Mouse (Mus musculus): ENCODE data around the gene Large2. TPM values are rescaled to one million over a fixed set of nuclear protein-coding genes. Genes with fewer than 3 reads are reported as not detected.

Gene Large2
- polyA plus RNA-seq, 1 experiment from 2014 or later: 1.5 TPM

GRCm38 (mm10) chr2:92376300-92376699 is 1.6 kb upstream of the Large2 start:
- peaks cover 23% of the 10 kb centered on the region for H3K36me3 ChIP-seq
- 87% methylated on average over 6 of the region's 6 CpGs for WGBS
- H3K4me1 ChIP-seq (replicated peaks): peaks cover 35% of the 10 kb centered on the region
- no peak overlapping the region for H3K27ac ChIP-seq (replicated peaks)
- no peaks in the 10 kb centered on the region for H3K9me3 ChIP-seq
- H3K4me2 ChIP-seq: peak overlapping the region; percentile 78
- H3K27me3 ChIP-seq: peaks cover under 1% of the 10 kb centered on the region
- H3K9ac ChIP-seq: peak overlapping the region; percentile 77; the same call in 1 of the 2 replicates
- peak overlapping the region; percentile 79 for H3K4me3 ChIP-seq
- no peak for ATAC-seq (ENCODE audit: low FRiP score, low read depth)

GRCm38 (mm10) chr2:92375788-92376187 is 1.1 kb upstream of the Large2 start:
- Histone ChIP-seq H3K4me1 (replicated peaks) (peaks cover 40% of the 10 kb centered on the region), H3K4me2 (peak overlapping the region; percentile 78), H3K36me3 (peaks cover 22% of the 10 kb centered on the region), H3K27ac (replicated peaks) (peak overlapping the region; percentile 87), H3K9me3 (no peaks in the 10 kb centered on the region), H3K4me3 (peak overlapping the region; percentile 79), H3K9ac (peak overlapping the region; percentile 77), H3K27me3 (peaks cover 6% of the 10 kb centered on the region)
- 17% methylated on average over 10 of the region's 10 CpGs for WGBS
- ATAC-seq (ENCODE audit: low FRiP score, low read depth): no peak

- H3K36me3 ChIP-seq: peaks cover 22% of the 10 kb centered on the region
- peak; percentile 96 for ATAC-seq (ENCODE audit: low FRiP score, low read depth)
- WGBS: under 1% methylated on average over 29 of the region's 29 CpGs
Observed at GRCm38 (mm10) chr2:92375099-92375623, 492 bp upstream of the Large2 start.

GRCm38 (mm10) chr2:92373437-92373813 is 1.2 kb downstream of the Large2 start:
- peaks cover 48% of the 10 kb centered on the region for H3K4me1 ChIP-seq (replicated peaks)

More at GRCm38 (mm10) chr2:92375099-92375623, 492 bp upstream of the Large2 start:
- Histone ChIP-seq H3K27me3 (peaks cover 9% of the 10 kb centered on the region), H3K4me2 (peak overlapping the region; percentile 78), H3K4me1 (replicated peaks) (peaks cover 47% of the 10 kb centered on the region), H3K9ac (peak overlapping the region; percentile 77), H3K9me3 (no peaks in the 10 kb centered on the region), H3K27ac (replicated peaks) (peak overlapping the region; percentile 87), H3K4me3 (peak overlapping the region; percentile 79)

GRCm38 (mm10) chr2:92372767-92373436 is 1.8 kb downstream of the Large2 start:
- WGBS: 44% methylated on average over 9 of the region's 9 CpGs
- Histone ChIP-seq H3K36me3 (no peaks in the 10 kb centered on the region), H3K27ac (replicated peaks) (no peak overlapping the region), H3K9me3 (no peaks in the 10 kb centered on the region), H3K27me3 (peaks cover 19% of the 10 kb centered on the region), H3K4me3 (no peak overlapping the region), H3K4me2 (no peak overlapping the region), H3K4me1 (replicated peaks) (peaks cover 48% of the 10 kb centered on the region), H3K9ac (no peak overlapping the region)
- ATAC-seq (ENCODE audit: low FRiP score, low read depth): no peak

More at GRCm38 (mm10) chr2:92373437-92373813, 1.2 kb downstream of the Large2 start:
- WGBS: 78% methylated on average over 11 of the region's 11 CpGs
- H3K27ac ChIP-seq (replicated peaks): no peak overlapping the region
- peaks cover 19% of the 10 kb centered on the region for H3K27me3 ChIP-seq
- H3K4me2 ChIP-seq: no peak overlapping the region
- H3K9me3 ChIP-seq: no peaks in the 10 kb centered on the region
- ATAC-seq (ENCODE audit: low FRiP score, low read depth): no peak
- no peak overlapping the region for H3K9ac ChIP-seq
- H3K36me3 ChIP-seq: peaks cover 5% of the 10 kb centered on the region
- H3K4me3 ChIP-seq: no peak overlapping the region

GRCm38 (mm10) chr2:92371971-92372690 is 2.5 kb downstream of the Large2 start:
- Histone ChIP-seq H3K4me1 (replicated peaks) (peaks cover 48% of the 10 kb centered on the region), H3K9me3 (no peaks in the 10 kb centered on the region), H3K4me2 (no peak overlapping the region), H3K27me3 (peaks cover 19% of the 10 kb centered on the region), H3K36me3 (no peaks in the 10 kb centered on the region), H3K4me3 (no peak overlapping the region), H3K9ac (no peak overlapping the region), H3K27ac (replicated peaks) (no peak overlapping the region)
- WGBS: 9% methylated on average over 10 of the region's 10 CpGs
- no peak for ATAC-seq (ENCODE audit: low FRiP score, low read depth)

GRCm38 (mm10) chr2:92370821-92371805 is 3.6 kb downstream of the Large2 start:
- 3% methylated on average over 45 of the region's 45 CpGs for WGBS
- Histone ChIP-seq H3K36me3 (no peaks in the 10 kb centered on the region), H3K27ac (replicated peaks) (no peak overlapping the region), H3K27me3 (peaks cover 19% of the 10 kb centered on the region), H3K9me3 (no peaks in the 10 kb centered on the region), H3K9ac (peak overlapping the region; percentile 28; the same call in 1 of the 2 replicates), H3K4me1 (replicated peaks) (peaks cover 42% of the 10 kb centered on the region), H3K4me3 (peak overlapping the region; percentile 27), H3K4me2 (peak overlapping the region; percentile 57)
- ATAC-seq (ENCODE audit: low FRiP score, low read depth): no peak

- Histone ChIP-seq H3K36me3 (no peaks in the 10 kb centered on the region), H3K4me3 (peak overlapping the region; percentile 27), H3K27me3 (peaks cover 19% of the 10 kb centered on the region), H3K27ac (replicated peaks) (no peak overlapping the region), H3K4me1 (replicated peaks) (peaks cover 36% of the 10 kb centered on the region), H3K4me2 (peak overlapping the region; percentile 57), H3K9ac (peak overlapping the region; percentile 28; the same call in 1 of the 2 replicates), H3K9me3 (no peaks in the 10 kb centered on the region)
- no peak for ATAC-seq (ENCODE audit: low FRiP score, low read depth)
- whole genome bisulfite sequencing: 8% methylated on average over 19 of the region's 19 CpGs
Observed at GRCm38 (mm10) chr2:92370375-92370774, 4.3 kb downstream of the Large2 start.

GRCm38 (mm10) chr2:92367383-92368029 is 7.2 kb downstream of the Large2 start:
- ATAC-seq (ENCODE audit: low FRiP score, low read depth): no peak
- H3K4me2 ChIP-seq: no peak overlapping the region
- no peak overlapping the region for H3K9ac ChIP-seq
- no peak overlapping the region for H3K27ac ChIP-seq (replicated peaks)
- H3K4me1 ChIP-seq (replicated peaks): peaks cover 24% of the 10 kb centered on the region
- H3K36me3 ChIP-seq: no peaks in the 10 kb centered on the region
- 51% methylated on average over 20 of the region's 20 CpGs for WGBS
- H3K9me3 ChIP-seq: no peaks in the 10 kb centered on the region
- H3K4me3 ChIP-seq: no peak overlapping the region
- peaks cover 19% of the 10 kb centered on the region for H3K27me3 ChIP-seq

- no peak overlapping the region for H3K27ac ChIP-seq (replicated peaks)
- H3K27me3 ChIP-seq: peaks cover 12% of the 10 kb centered on the region
- no peak for ATAC-seq (ENCODE audit: low FRiP score, low read depth)
- H3K36me3 ChIP-seq: no peaks in the 10 kb centered on the region
- H3K4me2 ChIP-seq: no peak overlapping the region
- H3K4me1 ChIP-seq (replicated peaks): peaks cover 8% of the 10 kb centered on the region
- no peaks in the 10 kb centered on the region for H3K9me3 ChIP-seq
- 94% methylated on average over 10 of the region's 10 CpGs for WGBS
- no peak overlapping the region for H3K9ac ChIP-seq
- H3K4me3 ChIP-seq: no peak overlapping the region
Observed at GRCm38 (mm10) chr2:92365568-92365967, 9.1 kb downstream of the Large2 start.

- Histone ChIP-seq H3K27ac (replicated peaks) (no peak overlapping the region), H3K27me3 (no peaks in the 10 kb centered on the region; the same call in 1 of the 2 replicates), H3K4me1 (replicated peaks) (0 out of 2 replicates have a peak, but pooled peaks cover 3% of the 10 kb centered on the region), H3K9ac (no peak overlapping the region), H3K9me3 (no peaks in the 10 kb centered on the region), H3K4me3 (no peak overlapping the region), H3K4me2 (no peak overlapping the region), H3K36me3 (peaks cover 6% of the 10 kb centered on the region)
- 88% methylated on average over 4 of the region's 4 CpGs for WGBS
- ATAC-seq (ENCODE audit: low FRiP score, low read depth): no peak
Observed at GRCm38 (mm10) chr2:92364086-92364485, 10.6 kb downstream of the Large2 start.

Measured in hindbrain, embryonic 15.5 days (tissue).